Mouse (Mus musculus): ENCODE measurements around the gene Zyg11b. TPM values are rescaled to one million over a fixed set of nuclear protein-coding genes. Genes with fewer than 3 reads are reported as not detected.

Gene Zyg11b
- polyA plus RNA-seq, 1 experiment from 2014 or later: 4.3 TPM

- 88% methylated on average over 7 of the region's 7 CpGs for WGBS
- Histone ChIP-seq H3K9ac (ENCODE audit: low read length) (no peak overlapping the region), H3K9me3 (ENCODE audit: control insufficient read depth, low read length) (no peaks in the 10 kb centered on the region), H3K27me3 (ENCODE audit: control insufficient read depth, insufficient read depth, low read length) (no peaks in the 10 kb centered on the region), H3K36me3 (ENCODE audit: control insufficient read depth, insufficient read depth, low read length) (peaks cover 28% of the 10 kb centered on the region; the same call in 1 of the 2 replicates), H3K4me1 (replicated peaks; ENCODE audit: control insufficient read depth, insufficient read depth) (no peaks in the 10 kb centered on the region), H3K4me2 (replicated peaks; ENCODE audit: low read depth) (no peak overlapping the region), H3K4me3 (ENCODE audit: low read depth, low read length) (no peak overlapping the region), H3K27ac (replicated peaks) (no peak overlapping the region)
- ATAC-seq (ENCODE audit: low FRiP score, low TSS enrichment) (no peak), DNase-seq (ENCODE audit: low spot score) (no peak)
- TF ChIP-seq CTCF (IDR thresholded peaks at IDR 0.05; ENCODE audit: low read depth): no peak
- no peak for TF ChIP-seq EP300 (optimal IDR thresholded peaks at IDR 0.05)
Measured at GRCm38 (mm10) chr4:108265774-108266173, 35.1 kb downstream of the Zyg11b start.

- Histone ChIP-seq H3K4me2 (replicated peaks; ENCODE audit: low read depth) (no peak overlapping the region), H3K9ac (ENCODE audit: low read length) (no peak overlapping the region), H3K4me1 (replicated peaks; ENCODE audit: control insufficient read depth, insufficient read depth) (no peaks in the 10 kb centered on the region), H3K9me3 (ENCODE audit: control insufficient read depth, low read length) (no peaks in the 10 kb centered on the region), H3K27me3 (ENCODE audit: control insufficient read depth, insufficient read depth, low read length) (no peaks in the 10 kb centered on the region), H3K36me3 (ENCODE audit: control insufficient read depth, insufficient read depth, low read length) (peaks cover 32% of the 10 kb centered on the region), H3K4me3 (ENCODE audit: low read depth, low read length) (no peak overlapping the region), H3K27ac (replicated peaks) (no peak overlapping the region)
- ATAC-seq (ENCODE audit: low FRiP score, low TSS enrichment): no peak
- WGBS: 90% methylated on average over 6 of the region's 6 CpGs
- DNase-seq (ENCODE audit: low spot score): no peak
- no peak for TF ChIP-seq EP300 (optimal IDR thresholded peaks at IDR 0.05)
- TF ChIP-seq CTCF (IDR thresholded peaks at IDR 0.05; ENCODE audit: low read depth): peak; percentile 57
Measured at GRCm38 (mm10) chr4:108253317-108253716, 47.6 kb downstream of the Zyg11b start.

GRCm38 (mm10) chr4:108250501-108250900 is 50.4 kb downstream of the Zyg11b start:
- no peaks in the 10 kb centered on the region for H3K27me3 ChIP-seq (ENCODE audit: control insufficient read depth, insufficient read depth, low read length)
- no peak for ATAC-seq (ENCODE audit: low FRiP score, low TSS enrichment)
- no peak overlapping the region for H3K4me3 ChIP-seq (ENCODE audit: low read depth, low read length)
- peaks cover 28% of the 10 kb centered on the region for H3K36me3 ChIP-seq (ENCODE audit: control insufficient read depth, insufficient read depth, low read length)
- H3K9me3 ChIP-seq (ENCODE audit: control insufficient read depth, low read length): no peaks in the 10 kb centered on the region
- TF ChIP-seq EP300 (optimal IDR thresholded peaks at IDR 0.05): no peak
- no peak for TF ChIP-seq CTCF (IDR thresholded peaks at IDR 0.05; ENCODE audit: low read depth)
- 93% methylated on average over 9 of the region's 9 CpGs for WGBS
- no peak overlapping the region for H3K4me2 ChIP-seq (replicated peaks; ENCODE audit: low read depth)
- H3K9ac ChIP-seq (ENCODE audit: low read length): no peak overlapping the region
- DNase-seq (ENCODE audit: low spot score): no peak
- H3K27ac ChIP-seq (replicated peaks): no peak overlapping the region
- no peaks in the 10 kb centered on the region for H3K4me1 ChIP-seq (replicated peaks; ENCODE audit: control insufficient read depth, insufficient read depth)

GRCm38 (mm10) chr4:108249314-108249713 is 51.6 kb downstream of the Zyg11b start:
- no peak overlapping the region for H3K27ac ChIP-seq (replicated peaks)
- ATAC-seq (ENCODE audit: low FRiP score, low TSS enrichment): no peak
- no peaks in the 10 kb centered on the region for H3K9me3 ChIP-seq (ENCODE audit: control insufficient read depth, low read length)
- no peaks in the 10 kb centered on the region for H3K27me3 ChIP-seq (ENCODE audit: control insufficient read depth, insufficient read depth, low read length)
- peaks cover 25% of the 10 kb centered on the region; the same call in 1 of the 2 replicates for H3K36me3 ChIP-seq (ENCODE audit: control insufficient read depth, insufficient read depth, low read length)
- 90% methylated on average over 3 of the region's 3 CpGs for WGBS
- H3K4me3 ChIP-seq (ENCODE audit: low read depth, low read length): no peak overlapping the region
- no peaks in the 10 kb centered on the region for H3K4me1 ChIP-seq (replicated peaks; ENCODE audit: control insufficient read depth, insufficient read depth)
- no peak for DNase-seq (ENCODE audit: low spot score)
- no peak overlapping the region for H3K4me2 ChIP-seq (replicated peaks; ENCODE audit: low read depth)
- TF ChIP-seq EP300 (optimal IDR thresholded peaks at IDR 0.05) (no peak), CTCF (IDR thresholded peaks at IDR 0.05; ENCODE audit: low read depth) (peak; percentile 46)
- H3K9ac ChIP-seq (ENCODE audit: low read length): no peak overlapping the region

- no peak for ATAC-seq (ENCODE audit: low FRiP score, low TSS enrichment)
- WGBS: 73% methylated on average over 3 of the region's 3 CpGs
- H3K36me3 ChIP-seq (ENCODE audit: control insufficient read depth, insufficient read depth, low read length): peaks cover 12% of the 10 kb centered on the region
Measured at GRCm38 (mm10) chr4:108233654-108234053, 67.2 kb downstream of the Zyg11b start.

GRCm38 (mm10) chr4:108225341-108225872 is 75.5 kb downstream of the Zyg11b start:
- Histone ChIP-seq H3K27me3 (ENCODE audit: control insufficient read depth, insufficient read depth, low read length) (no peaks in the 10 kb centered on the region), H3K4me3 (ENCODE audit: low read depth, low read length) (no peak overlapping the region), H3K27ac (replicated peaks) (no peak overlapping the region), H3K36me3 (ENCODE audit: control insufficient read depth, insufficient read depth, low read length) (no peaks in the 10 kb centered on the region), H3K4me2 (replicated peaks; ENCODE audit: low read depth) (no peak overlapping the region), H3K4me1 (replicated peaks; ENCODE audit: control insufficient read depth, insufficient read depth) (no peaks in the 10 kb centered on the region), H3K9me3 (ENCODE audit: control insufficient read depth, low read length) (no peaks in the 10 kb centered on the region), H3K9ac (ENCODE audit: low read length) (no peak overlapping the region)
- no peak for TF ChIP-seq EP300 (optimal IDR thresholded peaks at IDR 0.05)
- TF ChIP-seq CTCF (IDR thresholded peaks at IDR 0.05; ENCODE audit: low read depth): no peak
- ATAC-seq (ENCODE audit: low FRiP score, low TSS enrichment): no peak
- WGBS: 56% methylated on average over 3 of the region's 3 CpGs
- no peak for DNase-seq (ENCODE audit: low spot score)

More at GRCm38 (mm10) chr4:108233654-108234053, 67.2 kb downstream of the Zyg11b start:
- DNase-seq (ENCODE audit: low spot score): no peak
- no peak overlapping the region for H3K4me3 ChIP-seq (ENCODE audit: low read depth, low read length)
- no peaks in the 10 kb centered on the region for H3K9me3 ChIP-seq (ENCODE audit: control insufficient read depth, low read length)
- TF ChIP-seq EP300 (optimal IDR thresholded peaks at IDR 0.05): no peak
- no peak for TF ChIP-seq CTCF (IDR thresholded peaks at IDR 0.05; ENCODE audit: low read depth)
- H3K27ac ChIP-seq (replicated peaks): no peak overlapping the region
- no peak overlapping the region for H3K4me2 ChIP-seq (replicated peaks; ENCODE audit: low read depth)
- no peak overlapping the region for H3K9ac ChIP-seq (ENCODE audit: low read length)
- no peaks in the 10 kb centered on the region for H3K4me1 ChIP-seq (replicated peaks; ENCODE audit: control insufficient read depth, insufficient read depth)
- H3K27me3 ChIP-seq (ENCODE audit: control insufficient read depth, insufficient read depth, low read length): no peaks in the 10 kb centered on the region
